Mouse (Mus musculus): ENCODE measurements at regions not wholly inside any gene's neighbourhood (a gene's known extent, or its start where the extent isn't known, plus 50 kb on each side); places are given as distances from the start of the nearest gene placed in this dataset.
A peak's percentile ranks its signal among the peaks of the same experiment; 100 is the strongest.

DNA sequence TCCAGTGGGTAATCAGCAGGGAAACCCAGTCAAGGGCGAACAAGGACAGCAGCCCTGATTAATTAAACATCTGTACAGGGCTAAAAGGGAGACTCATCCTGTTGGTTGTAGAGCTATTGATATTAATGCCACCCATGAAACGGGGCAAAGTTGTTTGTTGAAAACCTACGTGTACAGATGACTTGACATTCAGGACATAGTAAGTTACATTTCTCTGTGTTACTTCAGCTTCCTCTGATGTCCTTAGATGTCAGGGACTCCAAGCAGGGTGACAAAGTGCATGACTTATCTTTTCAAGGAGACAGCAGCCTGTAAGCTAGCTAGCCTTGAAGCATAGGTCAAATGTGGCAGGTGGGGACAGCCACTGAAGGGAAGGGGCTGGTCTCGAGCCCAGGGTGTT lies 390.5 kb downstream of the Ccdc171 start:
- DNase-seq = no peak

DNA sequence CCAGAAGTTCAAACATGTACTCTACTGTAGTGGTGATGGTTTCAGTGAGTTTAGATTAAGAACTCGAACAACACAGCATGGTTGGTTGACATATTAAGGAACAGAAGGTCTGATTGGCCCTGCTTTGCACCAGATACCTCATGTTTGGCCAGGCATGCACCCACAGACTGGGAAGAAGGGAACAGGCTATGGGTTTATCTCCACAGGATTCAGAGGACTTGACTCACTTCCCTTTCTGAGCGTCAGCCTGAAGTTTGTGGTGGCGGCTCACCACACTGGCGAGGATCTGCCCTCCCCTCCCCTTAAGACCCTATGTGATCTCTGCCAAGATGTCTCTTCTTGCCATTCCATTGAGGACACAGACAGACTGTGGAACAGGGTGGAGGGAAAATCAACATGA lies 391.7 kb downstream of the Ccdc171 start:
- DNase-seq = no peak

DNA sequence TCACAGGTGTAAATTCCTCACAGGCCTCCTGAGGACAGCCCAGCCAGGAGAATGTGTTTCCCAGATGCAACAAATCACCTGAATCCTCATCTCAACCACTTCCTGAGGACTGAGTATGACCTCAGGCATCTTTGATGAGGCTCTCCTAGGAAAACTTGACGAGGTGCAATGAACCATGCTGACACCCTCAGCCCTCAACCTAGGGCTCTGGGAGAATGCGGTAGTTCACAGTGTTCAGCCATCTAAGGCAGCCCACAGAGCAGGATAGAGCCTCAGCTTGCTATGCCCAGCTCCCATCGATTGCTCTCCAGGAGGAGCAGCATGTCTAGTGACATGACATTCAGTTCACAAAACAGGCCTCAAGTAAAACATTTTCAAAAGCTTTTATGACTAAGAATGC lies 392.7 kb downstream of the Ccdc171 start:
- DNase-seq = no peak

DNA sequence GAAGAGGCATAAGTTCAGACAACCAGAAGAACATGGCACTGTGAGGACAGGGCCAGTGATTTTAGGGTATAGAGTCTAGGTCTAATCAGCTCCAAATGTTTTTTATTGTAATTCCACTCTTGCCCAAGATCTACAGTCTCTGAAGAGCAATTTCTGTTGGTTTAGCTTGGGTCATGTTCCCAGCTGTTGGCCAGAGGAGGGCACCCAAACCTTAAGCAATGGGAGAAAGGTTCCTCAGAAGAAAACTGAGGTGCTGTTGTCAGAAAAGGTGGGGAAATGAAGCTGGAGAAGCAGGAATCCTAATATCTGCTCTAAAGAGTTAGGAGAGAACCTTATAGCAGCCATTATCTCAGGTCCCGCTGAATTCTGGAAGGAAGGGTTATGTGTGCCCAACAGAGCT lies 393.7 kb downstream of the Ccdc171 start:
- DNase-seq = no peak

DNA sequence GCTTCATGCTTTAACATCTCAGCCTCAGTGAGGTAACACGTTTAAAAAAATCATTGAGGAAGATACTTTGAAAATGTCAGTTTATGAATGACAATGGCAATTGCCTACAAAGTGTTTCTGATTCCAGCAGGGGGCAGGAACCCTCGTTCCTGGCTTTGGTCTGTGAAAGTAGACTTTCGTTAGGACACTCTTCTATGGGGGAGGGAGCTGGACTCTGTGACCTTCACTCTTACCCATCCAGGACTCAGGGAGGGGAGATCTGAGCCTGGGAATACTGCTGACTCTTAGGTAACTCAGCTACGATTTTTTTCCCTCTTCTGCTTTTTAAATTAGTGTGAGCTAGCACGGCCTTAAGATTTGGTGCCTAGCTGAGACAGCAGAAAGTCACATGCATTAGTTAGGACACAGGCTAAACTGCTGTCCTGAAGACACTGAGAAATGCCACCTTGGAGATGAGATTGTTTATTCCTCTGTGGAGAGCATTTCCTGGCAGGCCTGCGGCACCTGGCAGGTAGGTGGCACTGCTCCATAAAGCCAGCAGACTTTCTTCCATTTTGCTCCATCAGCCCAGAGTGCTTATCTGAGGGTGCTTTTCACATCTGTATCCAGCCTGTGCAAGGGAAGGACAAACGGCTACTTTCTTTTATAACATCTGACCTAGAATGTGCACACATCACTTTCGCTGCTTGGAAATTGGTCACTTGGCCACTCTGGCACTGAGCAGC lies 399.9 kb downstream of the Ccdc171 start:
- DNase-seq = peak; percentile 64

DNA sequence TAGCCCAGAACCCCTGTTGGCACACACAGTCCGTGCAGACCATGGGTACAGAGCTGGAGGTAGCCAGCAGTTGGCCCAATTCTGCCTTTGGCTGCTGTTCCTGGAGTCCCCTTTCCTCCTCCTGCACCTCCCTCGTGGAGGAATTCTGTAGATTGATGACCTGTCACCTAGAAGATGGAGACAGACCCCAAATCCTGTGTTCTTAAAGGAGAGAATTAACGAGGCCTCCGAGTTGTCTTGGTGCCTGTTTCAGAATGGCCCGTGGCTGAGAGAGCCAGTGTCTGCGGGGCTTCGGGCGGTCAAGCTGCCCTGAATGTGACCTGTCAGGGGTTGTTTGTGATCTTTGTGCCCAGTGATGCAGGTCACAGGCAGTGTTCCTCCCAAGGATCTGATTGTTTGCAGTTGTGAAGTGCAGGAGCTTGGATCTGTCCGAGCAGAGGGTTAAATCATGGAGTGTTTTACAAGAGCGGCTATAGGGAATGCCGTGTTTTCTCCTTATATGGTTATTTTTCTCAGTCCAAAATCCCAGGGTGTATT lies 400.9 kb downstream of the Ccdc171 start:
- no peak for DNase-seq

DNA sequence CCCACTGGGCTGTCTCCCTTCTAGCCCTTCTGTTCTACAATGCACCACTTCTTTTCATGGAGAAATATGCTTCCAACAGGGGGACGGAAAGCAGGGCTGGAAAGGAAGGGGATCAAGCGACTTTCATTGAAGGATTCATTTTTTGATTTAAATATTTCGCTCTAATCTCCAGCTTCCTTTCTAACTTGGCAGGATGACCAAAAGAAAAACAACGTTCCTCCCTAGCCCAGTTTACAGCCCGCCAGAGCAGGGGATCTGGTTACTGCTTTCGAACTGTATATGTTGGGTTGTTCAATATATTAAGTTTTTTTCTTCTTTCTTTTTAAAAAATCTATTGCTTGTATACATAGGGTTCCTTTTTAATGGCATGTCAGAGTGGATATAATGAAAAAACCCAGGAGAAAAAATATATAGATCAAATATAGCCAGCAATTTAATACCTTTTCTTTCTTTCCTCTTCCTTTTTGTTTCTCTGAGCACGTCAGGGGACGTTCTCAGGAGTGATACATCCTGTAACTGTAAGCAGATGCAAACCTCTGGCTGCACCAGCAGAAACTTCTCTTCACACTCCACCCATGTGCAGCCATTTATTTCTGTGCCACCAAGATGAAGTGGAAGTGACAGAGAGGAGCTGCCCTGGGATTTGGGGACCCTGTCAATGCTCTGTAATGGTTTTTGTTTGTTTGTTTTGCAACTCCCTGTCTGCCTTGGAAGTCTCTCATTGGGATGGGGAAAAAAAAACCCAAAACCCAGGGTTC lies 406.7 kb downstream of the Ccdc171 start:
- no peak for DNase-seq

DNA sequence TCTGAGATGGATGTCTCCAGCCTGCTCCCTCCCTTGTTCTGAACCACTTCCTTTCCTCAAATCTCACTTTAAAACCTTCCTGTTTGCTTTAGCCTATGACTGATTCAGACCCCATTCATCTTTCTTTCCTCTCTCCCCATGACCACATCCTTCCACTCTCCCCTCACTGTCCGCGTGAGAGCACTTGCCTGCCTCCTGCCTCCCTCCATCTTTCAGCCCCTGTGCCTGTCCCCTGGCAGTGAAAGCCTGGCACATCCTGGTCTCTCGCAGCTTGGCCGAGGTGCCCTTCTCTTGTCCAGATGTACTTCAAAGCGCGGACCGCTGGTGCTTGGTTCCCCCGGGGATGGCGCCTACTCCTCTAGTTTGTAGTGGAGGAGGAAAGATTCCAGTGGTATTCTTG lies 416.3 kb downstream of the Ccdc171 start:
- no peak for DNase-seq

DNA sequence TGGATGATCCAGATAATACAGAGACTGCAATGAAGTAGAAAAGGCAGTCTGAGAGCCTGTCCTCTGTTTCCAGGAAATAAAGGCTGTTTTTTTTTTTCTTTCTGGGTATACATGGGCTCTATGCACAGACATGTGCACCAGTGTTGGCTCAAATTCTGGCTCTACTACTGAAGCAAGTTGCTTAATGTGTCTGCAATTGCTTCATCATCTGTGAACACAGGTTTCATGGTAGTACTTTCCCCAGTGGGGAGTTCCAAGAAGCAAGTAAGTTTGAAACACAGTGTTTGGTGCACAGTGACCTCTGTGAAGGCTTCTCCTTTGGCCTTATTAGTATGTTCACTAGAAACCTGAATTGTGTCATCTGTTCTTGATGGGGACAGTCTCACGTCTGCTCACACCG lies 424.3 kb downstream of the Ccdc171 start:
- no peak for DNase-seq

DNA sequence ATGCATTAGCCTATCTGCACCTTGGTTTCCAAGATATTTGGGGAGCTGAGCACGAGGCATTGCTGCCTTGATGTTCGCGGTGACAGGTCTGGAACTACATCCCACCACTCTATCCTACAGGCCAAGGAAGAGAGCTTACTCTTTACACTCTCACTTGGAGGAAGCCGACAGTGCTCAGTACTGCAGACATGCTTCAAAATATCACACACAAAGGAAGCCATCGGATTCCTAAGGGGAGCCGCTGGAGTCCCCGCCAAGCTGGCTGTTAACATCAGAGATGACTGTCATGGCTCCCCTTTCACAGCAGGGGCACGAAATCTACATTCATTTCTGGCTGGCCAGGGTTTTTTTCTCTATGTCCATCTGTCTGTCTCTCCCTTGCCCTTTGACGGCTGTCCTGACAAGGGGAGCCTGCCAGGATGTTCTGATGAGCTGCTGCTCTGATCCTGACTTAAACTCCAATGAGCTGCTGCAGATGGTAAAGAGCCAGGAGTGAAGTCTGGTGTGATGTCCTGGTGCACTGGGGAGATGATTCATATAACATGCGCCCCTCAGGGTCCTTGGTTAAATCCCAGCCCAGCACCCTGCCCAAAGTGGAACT lies 425.6 kb downstream of the Ccdc171 start:
- DNase-seq = no peak

DNA sequence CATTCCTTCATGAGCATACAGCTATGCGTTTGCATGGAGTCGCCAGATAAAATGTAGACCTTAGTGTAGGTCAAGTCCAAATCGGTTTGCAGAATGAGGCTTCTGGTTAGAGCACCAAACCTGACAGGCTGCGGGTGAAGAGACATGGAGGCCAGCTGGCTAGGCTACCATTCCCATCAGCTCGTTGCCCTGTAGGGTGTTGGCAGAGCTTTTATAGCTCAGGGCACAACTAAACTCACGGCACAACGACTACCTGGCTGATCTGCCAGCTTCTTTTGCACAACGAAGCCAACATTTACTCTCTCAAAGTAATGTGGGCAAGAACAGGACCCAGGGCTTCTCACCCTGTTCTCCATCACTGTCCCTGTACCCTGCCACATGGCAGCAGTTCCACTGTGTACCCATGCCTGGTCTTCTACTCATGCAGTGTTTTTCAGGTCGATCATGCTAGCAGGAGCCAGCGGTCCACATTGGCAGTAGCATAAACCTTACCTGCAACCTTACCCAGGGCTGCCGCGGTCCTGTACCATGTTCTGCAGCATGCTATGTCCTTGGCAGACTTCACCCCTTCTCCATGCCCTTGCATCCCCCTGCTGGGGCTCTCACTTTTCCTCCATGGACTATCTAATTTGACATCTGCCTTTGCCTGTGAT lies 431.0 kb downstream of the Ccdc171 start:
- DNase-seq = no peak

DNA sequence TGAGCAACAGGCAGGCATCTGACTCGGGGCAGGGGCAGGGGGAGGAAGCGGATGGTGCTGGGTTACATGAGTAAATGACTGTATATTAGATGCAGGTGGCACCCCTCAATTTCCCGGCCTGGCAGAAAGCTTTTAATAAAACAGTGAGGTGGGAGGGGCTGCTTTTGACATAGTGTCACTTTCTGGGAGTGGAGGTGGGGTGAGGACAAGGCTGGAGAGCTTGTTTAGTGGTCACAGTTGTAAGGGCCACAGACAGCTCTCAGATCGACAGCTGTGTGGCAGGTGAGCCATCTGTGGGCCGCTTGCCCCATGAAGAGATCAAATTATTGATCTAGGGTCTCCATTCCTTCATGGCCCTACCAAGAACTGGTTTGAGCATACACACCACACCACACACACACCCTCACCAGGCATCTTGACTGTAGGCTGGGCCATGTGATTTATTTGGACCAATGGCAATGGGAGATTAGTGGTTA lies 431.9 kb downstream of the Ccdc171 start:
- no peak for DNase-seq

DNA sequence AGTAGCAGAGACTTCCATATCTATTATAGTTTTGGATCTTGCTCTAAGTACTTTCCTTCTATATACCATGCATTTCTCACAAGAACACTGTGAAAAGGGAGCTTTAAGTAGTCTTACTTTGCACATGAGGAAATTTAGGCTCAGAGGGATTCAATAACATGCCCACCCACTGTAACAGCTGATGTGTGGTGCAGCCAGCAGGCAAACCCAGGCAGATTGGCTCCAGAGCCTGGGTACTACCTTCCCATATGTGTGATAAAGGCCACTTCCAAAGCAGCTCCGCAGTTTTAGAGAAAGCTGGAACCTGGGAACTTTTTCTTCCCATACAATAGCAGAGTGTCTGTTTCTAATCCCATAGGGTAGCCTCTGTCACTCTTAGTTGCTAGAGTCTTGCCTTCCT lies 441.6 kb downstream of the Ccdc171 start:
- DNase-seq = no peak

DNA sequence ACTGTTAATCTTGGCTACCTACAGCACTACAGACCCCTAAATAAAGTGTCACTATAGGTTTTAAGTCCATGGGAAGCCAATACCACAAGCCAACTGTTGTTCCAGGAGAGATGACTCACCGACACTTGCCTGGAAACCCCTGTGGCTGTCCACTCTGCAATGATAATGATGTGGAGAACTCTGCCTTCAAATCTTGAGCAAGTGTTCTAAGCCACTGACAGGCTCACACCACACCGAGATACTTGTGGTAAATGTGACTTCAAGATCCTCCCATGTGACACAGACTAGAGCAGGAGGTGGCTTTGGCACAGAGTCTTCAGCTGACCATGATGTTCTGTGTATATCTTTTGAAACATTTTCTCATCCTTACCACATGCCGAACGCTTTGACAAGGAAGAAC lies 447.8 kb downstream of the Ccdc171 start:
- no peak for DNase-seq

DNA sequence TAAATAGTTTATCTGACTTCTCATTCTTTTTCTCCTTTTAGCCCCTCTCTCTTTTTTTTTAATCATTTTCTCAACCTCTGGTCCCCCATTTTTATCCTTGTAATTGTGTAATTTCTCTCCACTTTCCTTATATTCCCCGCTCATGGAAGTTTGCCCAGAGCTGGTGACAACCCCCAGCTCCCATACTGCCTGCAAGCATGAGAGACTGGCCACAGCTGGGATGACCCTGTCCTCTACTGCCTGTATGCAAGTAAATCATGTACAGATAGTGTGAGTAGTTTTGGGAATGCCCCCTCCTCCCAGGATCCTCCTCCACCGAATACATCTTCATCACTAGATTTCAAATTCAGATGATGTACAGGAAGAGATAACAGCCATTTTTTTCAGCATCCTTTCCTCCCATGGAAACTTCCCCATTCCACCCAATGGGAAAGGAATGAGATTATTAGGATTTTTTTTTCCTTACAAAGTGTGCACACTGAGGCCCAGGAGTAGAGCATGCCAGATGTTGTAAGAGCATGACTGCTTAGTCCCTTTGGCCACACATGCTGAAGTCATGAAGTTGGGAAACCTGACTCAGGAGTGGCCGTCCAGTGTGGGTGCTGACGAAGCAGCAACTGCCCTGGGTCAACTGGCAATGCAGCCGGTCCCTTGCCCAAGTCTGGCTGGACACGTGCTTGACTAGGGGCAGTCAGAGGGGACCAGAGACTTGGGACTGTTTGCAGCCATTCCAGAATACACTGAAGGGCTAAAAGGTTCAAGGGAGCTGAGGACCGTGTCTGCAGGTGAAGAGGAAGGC lies 449.1 kb downstream of the Ccdc171 start:
- DNase-seq = no peak

DNA sequence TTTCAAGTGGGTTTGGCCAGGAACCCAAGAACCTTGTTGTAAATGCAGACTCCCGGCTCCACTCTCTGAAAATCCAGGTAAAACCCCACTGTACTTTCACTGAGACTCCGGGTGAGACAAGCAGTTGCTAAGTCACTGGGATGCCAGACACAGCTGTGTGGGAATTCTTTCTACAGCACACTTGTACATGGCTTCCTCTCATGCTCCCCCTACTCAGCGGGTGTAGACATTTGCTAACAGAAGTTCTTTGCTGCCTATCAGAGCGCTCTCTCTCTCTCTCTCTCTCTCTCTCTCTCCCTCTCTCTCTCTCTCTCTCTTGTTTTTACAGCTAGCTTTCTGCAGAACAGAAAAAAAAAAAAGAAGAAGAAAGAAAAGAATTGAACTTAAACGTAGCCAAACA lies 450.2 kb downstream of the Ccdc171 start:
- no peak for DNase-seq

DNA sequence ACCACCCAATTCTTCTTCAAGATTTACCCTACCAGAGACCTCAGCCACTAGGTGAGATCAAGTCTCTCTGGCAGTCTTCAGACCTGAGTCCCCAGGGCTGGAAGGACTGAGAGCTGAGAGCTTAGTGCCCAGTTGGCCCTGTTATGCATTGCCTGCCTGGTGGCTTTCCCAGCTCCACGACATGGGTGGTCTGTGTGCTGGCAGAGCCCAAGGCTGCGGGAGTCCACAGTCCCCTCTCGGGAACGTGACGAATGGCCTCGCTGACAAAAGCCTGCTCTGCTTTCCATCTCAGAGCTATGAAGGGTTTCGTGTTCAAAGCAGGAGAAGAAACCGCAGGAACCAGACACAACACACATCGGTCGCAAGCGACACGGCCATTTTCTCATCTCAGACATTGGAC lies 450.7 kb downstream of the Ccdc171 start:
- DNase-seq = no peak

DNA sequence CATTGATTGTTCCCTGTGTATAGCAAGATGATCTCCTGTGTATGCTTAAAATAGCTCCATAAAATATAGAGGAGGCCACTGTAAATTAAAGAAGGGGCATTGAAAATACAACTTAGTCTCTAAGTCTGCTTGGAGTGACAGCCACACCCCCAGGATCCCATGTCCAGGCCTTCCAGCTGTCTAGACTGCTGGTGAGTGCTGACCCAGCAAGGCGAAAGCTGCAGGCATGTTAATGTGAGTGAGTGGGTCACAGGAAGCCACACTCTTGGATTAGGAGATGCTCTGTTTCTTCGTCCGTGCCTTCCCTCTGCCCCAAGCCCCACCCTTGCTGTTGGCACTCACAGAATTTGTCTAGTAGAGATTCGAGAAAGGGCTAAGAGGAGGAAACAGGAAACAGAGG lies 453.7 kb downstream of the Ccdc171 start:
- no peak for DNase-seq

DNA sequence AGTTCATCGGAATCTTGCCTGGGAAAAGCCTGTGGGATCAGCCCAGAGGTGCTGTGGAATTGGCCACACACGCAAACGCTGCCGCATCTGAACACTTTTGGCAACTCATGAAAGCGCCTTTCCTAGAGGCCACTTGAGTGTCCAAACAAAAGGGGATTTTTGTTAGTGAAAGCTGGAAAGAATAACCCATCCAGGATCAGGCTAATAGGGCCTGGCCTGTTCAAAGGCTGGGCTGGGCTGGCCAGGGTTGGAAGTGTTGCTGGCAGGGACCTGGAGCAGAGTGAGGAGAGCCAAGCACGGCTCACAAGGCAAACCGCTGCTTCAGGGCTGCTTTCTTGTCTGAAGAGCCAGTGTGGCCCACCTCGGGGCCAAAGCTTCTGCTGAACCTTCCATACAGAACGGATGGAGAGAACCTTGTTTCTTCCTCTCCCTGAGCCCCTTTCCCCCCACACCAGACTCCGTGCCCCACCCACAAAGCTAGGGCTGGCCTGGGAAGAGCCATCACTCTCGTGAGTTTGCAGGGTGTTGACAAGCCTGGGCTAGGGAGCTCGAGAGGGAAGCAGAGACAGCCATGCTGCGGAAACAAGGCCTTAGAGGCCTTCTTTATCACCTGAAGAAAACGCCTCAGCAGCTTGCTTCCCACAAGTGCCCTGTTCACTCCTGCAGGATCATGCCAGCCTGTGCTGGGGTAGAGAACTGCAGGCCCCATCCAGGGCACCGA lies 459.5 kb downstream of the Ccdc171 start:
- DNase-seq = no peak

DNA sequence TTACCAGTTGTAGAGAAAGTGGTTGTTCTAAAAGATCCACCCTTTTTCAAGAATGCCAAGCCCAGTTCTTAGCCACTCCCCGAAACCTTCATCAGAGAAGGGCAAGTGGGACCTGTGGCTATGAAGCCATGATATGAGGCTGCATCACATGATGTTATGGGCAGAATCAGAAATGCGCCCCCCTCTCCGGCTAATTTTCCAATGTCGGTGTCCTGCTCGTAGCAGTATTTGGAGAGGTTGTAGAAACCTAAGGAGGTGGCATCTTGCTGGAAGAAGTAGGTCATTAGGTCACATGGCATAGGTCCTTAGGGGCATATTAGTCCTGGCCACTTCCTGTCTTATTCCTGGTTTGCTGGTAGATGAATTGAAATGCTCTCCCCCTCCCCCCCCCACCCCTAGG lies 460.1 kb downstream of the Ccdc171 start:
- no peak for DNase-seq

DNA sequence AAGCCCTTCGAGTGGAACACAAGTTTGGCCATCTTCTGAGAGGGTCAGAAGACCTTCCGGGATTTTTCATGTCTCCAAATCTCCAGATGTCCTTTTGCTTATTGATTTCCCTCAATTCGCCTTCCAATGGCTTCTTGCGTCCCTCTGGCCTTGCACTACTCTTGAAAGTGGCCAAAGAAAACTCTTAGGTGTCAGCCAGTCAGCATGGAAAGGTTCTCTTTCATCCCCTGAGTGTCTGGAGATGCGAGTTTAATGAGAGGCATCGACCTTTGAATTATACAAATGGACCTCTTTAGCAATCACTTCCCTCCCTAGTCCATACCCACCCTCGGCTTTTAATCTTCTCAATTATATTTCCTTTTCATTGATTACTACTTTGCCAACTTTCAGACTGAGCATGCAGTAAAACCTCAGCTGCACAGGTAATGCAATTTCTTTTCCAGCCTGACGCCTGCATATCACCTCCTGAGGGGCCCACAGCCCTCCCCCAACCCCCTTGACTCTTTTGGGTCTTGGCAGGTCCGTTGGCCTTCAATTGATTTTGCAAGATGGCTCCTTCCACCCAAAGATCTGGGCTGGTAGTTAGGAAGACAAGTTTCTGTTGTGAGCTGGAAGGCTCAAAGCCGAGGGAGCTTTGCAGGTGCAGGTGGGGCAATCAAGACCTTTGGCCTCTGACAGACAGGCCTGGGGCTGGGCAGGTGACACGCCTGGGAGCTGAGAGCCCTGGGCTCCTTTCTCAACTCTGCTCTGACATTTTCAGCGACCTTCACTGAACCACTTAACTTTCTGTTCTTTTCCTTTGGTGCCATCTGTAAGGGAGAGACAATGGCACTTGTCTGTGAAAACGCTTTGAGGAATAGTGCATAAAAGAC lies 461.8 kb downstream of the Ccdc171 start:
- no peak for DNase-seq

Measured in kidney, adult 11 months (tissue).